Mouse (Mus musculus): ENCODE measurements around the gene Acp5. TPM values are rescaled to one million over a fixed set of nuclear protein-coding genes. Genes with fewer than 3 reads are reported as not detected.
"Not testable (repeated sequence)": the region's sequence is repeated elsewhere in the genome, so short reads cannot be mapped to it uniquely, and the experiment has no call there.

Gene Acp5
- polyA plus RNA-seq, 1 experiment from 2014 or later: 0.44 TPM

DNA sequence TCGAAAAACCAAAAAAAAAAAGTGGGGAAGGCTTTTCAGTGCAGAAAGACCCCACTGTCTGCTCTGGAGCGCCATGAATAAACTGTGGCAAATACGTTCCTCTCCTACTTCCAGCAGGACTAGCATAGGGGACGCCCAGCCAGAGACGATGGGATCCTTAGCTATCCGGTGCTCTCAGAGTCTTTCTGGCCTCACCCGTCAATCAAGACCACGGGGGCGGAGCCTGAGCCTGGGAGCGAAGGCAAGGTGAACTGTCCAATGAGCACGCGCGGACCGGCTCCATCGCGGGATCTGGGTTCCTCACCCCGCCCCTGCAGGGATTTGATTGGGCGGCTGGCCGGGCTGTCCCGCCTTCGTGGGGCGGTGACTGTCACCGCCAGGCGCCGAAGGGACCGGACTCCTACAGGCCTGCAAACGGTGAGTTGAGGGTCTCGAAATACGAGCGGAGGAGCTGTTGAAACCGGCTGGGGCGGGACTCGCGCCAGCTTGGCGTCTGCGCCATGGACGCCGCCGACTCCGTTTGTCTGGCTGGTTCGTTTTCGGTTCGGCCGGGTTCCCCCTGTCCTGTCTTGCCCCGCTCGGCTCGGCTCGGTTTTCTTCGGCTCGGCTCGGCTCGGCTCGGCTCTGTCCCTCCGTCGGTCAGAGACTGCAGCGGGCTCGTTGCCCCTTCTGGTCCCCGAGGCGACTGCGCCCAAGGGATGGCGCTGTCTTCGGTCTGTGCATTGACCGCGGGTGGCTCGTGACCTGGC lies 21.2 kb upstream of the Acp5 start, which contains the start of gene Pigyl:
TSS of gene Pigyl (plus strand) at position 350 of the 749 bp plus-strand sequence.
- H3K4me3 ChIP-seq: peak within 1 kb of the TSS; percentile 74
- H3K36me3 ChIP-seq: no peaks in the 10 kb centered on the region
- H3K4me2 ChIP-seq: peak within 1 kb of the TSS; percentile 60
- H3K9ac ChIP-seq: peak within 1 kb of the TSS; percentile 83
- peak; percentile 98 for ATAC-seq (ENCODE audit: low FRiP score, low read depth)
- peak within 1 kb of the TSS; percentile 95 for H3K27ac ChIP-seq (replicated peaks)
- WGBS: under 1% methylated on average over 65 of the region's 65 CpGs
- H3K4me1 ChIP-seq (replicated peaks): peaks cover 19% of the 10 kb centered on the region
- H3K9me3 ChIP-seq: no peaks in the 10 kb centered on the region
- H3K27me3 ChIP-seq: no peaks in the 10 kb centered on the region

DNA sequence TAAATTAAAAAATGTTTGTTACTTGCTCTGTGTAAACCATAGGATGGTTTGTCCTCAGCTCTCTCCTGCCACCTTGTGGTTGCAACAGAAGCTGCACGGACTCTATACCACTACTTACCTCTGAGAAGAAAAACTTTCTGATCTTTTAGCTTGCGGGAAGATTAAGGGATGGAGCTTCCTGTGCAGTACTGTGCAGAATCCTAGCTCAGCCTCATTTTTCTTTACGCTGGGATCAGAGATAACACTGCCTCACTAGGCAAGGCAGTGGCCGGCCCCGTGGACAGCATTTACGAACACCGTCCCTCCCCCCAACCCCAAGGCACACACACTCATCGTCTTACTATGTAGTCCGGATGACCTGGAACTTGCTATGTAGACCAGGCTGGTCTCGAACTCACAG lies 20.1 kb upstream of the Acp5 start:
- no peak overlapping the region for H3K9ac ChIP-seq
- H3K4me2 ChIP-seq: peak overlapping the region; percentile 60; the same call in 1 of the 2 replicates
- H3K4me1 ChIP-seq (replicated peaks): peaks cover 19% of the 10 kb centered on the region
- H3K4me3 ChIP-seq: no peak overlapping the region
- no peak overlapping the region for H3K27ac ChIP-seq (replicated peaks)
- no peaks in the 10 kb centered on the region for H3K27me3 ChIP-seq
- WGBS: 27% methylated on average over 10 of the region's 10 CpGs
- ATAC-seq (ENCODE audit: low FRiP score, low read depth): peak; percentile 21; the same call in 1 of the 2 replicates
- H3K9me3 ChIP-seq: no peaks in the 10 kb centered on the region
- no peaks in the 10 kb centered on the region for H3K36me3 ChIP-seq

DNA sequence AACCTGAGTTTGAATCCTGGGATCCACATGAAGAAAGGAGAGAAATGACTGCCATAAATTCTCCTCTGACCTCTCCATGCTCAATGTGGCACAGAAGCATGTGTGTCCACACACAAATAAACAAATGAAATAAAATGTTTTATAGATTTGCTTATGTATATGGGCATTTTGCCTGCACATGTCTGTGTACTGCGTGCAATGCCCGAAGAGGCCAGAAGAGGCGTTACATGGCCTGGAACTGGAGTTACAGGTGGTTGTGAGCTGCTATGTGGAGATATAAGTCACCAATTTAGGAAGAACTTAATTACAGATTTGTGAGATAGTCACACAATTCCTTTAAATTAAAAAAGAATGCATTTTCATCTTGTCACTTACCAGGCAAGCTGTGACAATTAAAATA lies 18.3 kb upstream of the Acp5 start:
- 95% methylated on average over 3 of the region's 3 CpGs for WGBS
- no peak overlapping the region for H3K9ac ChIP-seq
- H3K27me3 ChIP-seq: no peaks in the 10 kb centered on the region
- H3K36me3 ChIP-seq: no peaks in the 10 kb centered on the region
- no peak overlapping the region for H3K27ac ChIP-seq (replicated peaks)
- peaks cover 19% of the 10 kb centered on the region for H3K4me1 ChIP-seq (replicated peaks)
- ATAC-seq (ENCODE audit: low FRiP score, low read depth): no peak
- H3K9me3 ChIP-seq: no peaks in the 10 kb centered on the region
- H3K4me2 ChIP-seq: no peak overlapping the region
- H3K4me3 ChIP-seq: no peak overlapping the region

DNA sequence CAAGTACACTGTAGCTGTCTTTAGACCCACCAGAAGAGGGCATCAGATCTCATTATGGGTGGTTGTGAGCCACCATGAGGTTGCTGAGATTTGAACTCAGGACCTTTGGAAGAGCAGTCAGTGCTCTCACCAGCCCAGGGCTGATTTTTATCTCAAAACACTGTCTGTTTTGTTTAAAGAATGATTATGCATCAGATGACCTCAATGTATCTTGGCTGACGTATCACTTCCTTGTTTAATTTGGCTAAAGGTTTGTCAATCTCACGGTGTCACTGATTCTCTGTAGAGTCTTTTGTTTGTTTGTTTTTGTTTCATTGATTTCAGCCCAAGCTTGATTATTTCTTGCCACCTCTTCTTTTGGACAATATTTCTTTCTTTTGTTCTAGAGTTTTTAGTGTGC lies 15.4 kb upstream of the Acp5 start:
- no peak for ATAC-seq (ENCODE audit: low FRiP score, low read depth)
- 84% methylated on average over 2 of the region's 2 CpGs for WGBS
- Histone ChIP-seq H3K27me3 (no peaks in the 10 kb centered on the region), H3K4me3 (no peak overlapping the region), H3K36me3 (no peaks in the 10 kb centered on the region), H3K4me1 (replicated peaks) (peaks cover 4% of the 10 kb centered on the region), H3K9me3 (no peaks in the 10 kb centered on the region), H3K4me2 (no peak overlapping the region), H3K27ac (replicated peaks) (no peak overlapping the region), H3K9ac (no peak overlapping the region)

DNA sequence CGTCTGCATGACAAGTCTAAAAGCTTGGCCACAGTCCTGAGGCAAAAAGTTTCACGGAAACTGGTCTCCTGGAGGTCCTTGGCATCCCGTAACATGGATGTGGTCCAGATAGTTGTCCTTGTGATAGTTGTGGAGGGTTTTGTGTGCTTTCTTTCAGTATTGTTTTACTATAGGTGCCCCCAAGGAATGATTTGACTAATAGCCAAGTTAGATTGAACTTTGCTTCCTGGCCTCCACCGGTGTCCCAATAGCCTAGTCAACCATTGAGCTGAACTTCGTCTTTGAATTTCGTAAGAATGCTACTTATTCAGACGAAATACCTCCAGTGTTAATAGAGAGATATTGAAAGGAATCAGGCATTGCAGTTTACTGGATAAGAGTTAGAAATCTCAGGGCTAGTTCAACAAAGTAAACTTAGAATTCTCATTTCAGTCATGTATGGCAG lies 14.8 kb upstream of the Acp5 start:
- H3K4me3 ChIP-seq; H3K9ac ChIP-seq; H3K27ac ChIP-seq (replicated peaks); H3K4me1 ChIP-seq (replicated peaks); H3K9me3 ChIP-seq; ATAC-seq (ENCODE audit: low FRiP score, low read depth); H3K27me3 ChIP-seq; H3K4me2 ChIP-seq; H3K36me3 ChIP-seq: not testable (repeated sequence)
- 83% methylated on average over 7 of the region's 7 CpGs for WGBS

DNA sequence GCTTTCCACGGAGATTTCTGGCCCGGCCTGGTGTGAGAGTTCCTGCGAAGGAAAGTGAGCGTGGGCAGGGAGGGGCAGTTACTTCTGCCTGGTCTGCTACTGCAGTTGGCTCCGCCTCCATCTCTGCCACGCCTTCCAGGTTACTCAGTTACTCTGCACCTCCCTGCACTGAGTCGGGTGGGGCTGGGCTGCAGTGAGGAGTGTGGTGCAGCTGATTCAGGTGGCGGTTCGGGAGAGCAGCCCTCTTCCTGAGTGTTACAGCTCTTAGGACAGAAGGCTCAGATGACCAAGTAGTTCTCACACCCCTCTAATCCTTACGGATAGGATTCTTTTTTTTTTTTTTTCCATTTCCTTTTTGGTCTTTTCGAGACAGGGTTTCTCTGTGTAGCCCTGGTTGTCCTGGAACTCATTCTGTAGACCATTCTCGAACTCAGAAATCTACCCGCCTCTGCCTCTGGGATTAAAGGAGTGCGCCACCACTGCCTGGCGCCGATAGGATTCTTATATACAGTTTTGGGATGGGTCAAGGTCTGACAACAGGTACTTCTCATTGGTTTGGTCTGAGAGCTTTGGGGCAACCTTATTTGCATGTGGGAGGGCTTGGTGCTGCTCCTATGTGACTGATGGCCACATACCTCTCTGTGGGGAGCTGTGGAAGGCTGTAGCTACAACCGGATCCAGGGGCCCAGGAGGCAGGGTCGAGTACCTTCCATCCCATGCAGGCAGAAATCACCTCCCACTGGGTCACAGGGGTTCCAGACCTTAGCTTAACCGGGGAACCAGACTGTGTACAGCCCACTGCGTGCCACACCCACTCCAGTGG lies 14.1 kb upstream of the Acp5 start:
- Histone ChIP-seq H3K9ac (no peak overlapping the region), H3K27me3 (no peaks in the 10 kb centered on the region), H3K36me3 (no peaks in the 10 kb centered on the region), H3K9me3 (no peaks in the 10 kb centered on the region), H3K4me3 (no peak overlapping the region), H3K27ac (replicated peaks) (no peak overlapping the region), H3K4me2 (no peak overlapping the region), H3K4me1 (replicated peaks) (no peaks in the 10 kb centered on the region)
- WGBS: 76% methylated on average over 20 of the region's 20 CpGs
- ATAC-seq (ENCODE audit: low FRiP score, low read depth): no peak

DNA sequence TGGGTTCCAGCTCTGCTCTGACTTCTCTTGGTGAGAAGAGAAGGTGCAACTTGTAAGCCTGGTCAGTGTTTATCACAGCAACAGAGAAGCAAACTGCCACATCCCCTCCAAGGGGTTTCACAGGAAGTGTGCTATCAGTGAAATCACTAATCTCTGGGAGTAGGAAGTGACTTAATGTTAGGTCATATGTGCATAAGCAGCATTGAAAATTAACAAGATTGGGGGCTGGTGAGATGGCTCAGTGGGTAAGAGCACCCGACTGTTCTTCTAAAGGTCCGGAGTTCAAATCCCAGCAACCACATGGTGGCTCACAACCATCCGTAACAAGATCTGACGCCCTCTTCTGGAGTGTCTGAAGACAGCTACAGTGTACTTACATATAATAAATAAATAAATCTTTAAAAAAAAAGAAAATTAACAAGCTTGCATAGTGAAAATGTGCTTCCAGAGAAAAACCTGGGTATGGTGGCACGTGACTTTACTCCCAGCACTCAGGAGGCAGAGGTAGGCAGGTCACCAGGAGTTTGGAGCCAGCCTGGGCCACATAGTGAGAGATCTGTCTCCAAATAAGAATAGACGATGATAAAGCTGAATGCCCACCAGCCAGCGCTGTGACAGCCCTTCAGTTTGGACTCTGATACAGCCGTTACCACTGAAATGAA lies 8.9 kb upstream of the Acp5 start:
- Histone ChIP-seq H3K4me3 (no peak overlapping the region), H3K27ac (replicated peaks) (no peak overlapping the region), H3K36me3 (no peaks in the 10 kb centered on the region), H3K4me1 (replicated peaks) (no peaks in the 10 kb centered on the region), H3K9ac (no peak overlapping the region), H3K4me2 (no peak overlapping the region), H3K27me3 (no peaks in the 10 kb centered on the region), H3K9me3 (no peaks in the 10 kb centered on the region)
- WGBS: 83% methylated on average over 8 of the region's 8 CpGs
- no peak for ATAC-seq (ENCODE audit: low FRiP score, low read depth)

DNA sequence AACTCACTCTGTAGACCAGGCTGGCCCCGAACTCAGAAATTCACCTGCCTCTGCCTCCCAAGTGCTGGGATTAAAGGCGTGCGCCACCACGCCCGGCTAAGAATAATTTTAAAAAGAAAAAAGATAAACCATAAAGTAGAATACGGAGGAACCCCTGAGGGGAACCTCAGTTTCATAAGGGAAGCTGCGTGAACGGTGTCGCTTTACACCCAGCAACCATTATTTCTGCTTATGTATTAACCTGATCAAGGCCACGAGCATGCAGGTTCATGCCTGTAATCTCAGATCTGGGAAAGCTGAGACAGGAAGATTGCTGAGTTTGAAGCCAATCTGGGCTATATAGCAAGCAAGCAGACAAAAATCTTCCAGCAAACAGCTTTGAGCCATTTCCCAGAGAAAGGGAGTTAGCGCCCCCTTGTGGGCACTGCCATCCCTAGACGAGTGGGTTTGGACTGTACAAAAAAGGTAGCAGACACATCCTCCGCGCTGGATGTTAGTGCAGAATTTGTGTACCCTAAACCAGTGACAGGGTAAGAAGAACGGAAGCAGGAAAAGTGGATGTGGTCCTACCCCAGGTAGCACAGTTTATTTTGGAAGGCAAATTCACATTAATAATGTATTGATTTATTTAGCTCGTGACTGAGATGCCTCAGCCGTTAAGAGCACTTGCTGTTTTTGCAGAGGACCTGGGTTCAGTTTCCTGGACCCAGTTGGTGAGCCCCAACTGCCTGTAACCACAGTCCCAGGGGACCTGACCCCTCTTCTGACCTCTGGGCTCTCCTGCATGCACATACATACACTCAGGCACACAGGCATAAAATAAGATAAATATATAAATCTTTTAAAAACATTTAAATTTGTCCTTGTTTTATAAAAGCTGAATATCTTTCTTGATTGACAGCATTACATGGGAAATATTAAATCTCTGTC lies 7.9 kb upstream of the Acp5 start:
- Histone ChIP-seq H3K4me3 (no peak overlapping the region), H3K9ac (no peak overlapping the region), H3K4me2 (no peak overlapping the region), H3K27ac (replicated peaks) (no peak overlapping the region), H3K4me1 (replicated peaks) (no peaks in the 10 kb centered on the region), H3K9me3 (no peaks in the 10 kb centered on the region), H3K36me3 (no peaks in the 10 kb centered on the region), H3K27me3 (no peaks in the 10 kb centered on the region)
- WGBS: 55% methylated on average over 17 of the region's 17 CpGs
- peak; percentile 69; the same call in 1 of the 2 replicates for ATAC-seq (ENCODE audit: low FRiP score, low read depth)

DNA sequence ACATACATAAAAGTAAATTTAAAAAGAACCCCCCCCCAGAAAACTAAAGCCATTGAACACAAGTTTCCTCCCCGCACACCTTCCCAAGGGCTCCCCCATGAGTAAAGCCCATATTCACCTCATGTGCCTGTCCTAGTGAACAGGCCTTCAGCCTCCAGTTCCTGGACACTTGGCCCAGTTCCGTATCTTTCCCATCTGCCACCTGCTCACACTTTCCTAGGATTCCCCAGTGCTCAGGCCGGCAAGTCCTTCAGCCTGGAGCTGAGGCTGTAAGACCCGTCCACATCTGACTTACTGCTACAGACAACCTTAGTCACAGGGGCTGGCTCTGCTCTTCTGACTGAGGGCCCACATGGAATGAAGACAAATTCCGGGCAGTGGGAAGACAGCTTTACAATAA lies 4.2 kb upstream of the Acp5 start:
- Histone ChIP-seq H3K36me3 (no peaks in the 10 kb centered on the region), H3K4me3 (no peak overlapping the region), H3K9ac (no peak overlapping the region), H3K27me3 (0 out of 2 replicates have a peak, but pooled peaks cover 3% of the 10 kb centered on the region), H3K27ac (replicated peaks) (no peak overlapping the region), H3K9me3 (no peaks in the 10 kb centered on the region), H3K4me2 (no peak overlapping the region), H3K4me1 (replicated peaks) (no peaks in the 10 kb centered on the region)
- 87% methylated on average over 5 of the region's 5 CpGs for WGBS
- no peak for ATAC-seq (ENCODE audit: low FRiP score, low read depth)

DNA sequence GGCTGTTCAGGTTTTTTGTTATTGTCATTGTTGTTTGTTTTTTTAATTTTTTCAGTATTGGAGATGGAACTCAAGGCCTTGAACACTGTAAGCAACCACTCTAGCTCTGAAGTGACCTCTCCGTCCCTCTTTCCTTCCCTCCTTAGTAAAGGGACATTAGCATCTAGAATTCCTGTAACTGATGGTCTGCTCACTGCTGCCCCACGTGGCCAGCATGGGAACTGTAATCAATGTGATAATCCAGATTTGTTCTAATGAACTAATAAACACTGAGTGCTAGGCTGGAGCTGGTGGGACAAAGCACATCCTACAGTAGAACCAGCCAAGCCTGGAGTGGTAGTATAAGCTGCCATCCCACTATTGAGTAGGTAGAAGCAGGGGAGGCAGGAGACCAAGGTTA lies 3.0 kb upstream of the Acp5 start:
- Histone ChIP-seq H3K27me3 (0 out of 2 replicates have a peak, but pooled peaks cover 3% of the 10 kb centered on the region), H3K4me1 (replicated peaks) (no peaks in the 10 kb centered on the region), H3K9me3 (no peaks in the 10 kb centered on the region), H3K9ac (no peak overlapping the region), H3K4me2 (no peak overlapping the region), H3K36me3 (no peaks in the 10 kb centered on the region), H3K27ac (replicated peaks) (no peak overlapping the region), H3K4me3 (no peak overlapping the region)
- 19% methylated on average over 2 of the region's 2 CpGs for WGBS
- ATAC-seq (ENCODE audit: low FRiP score, low read depth): no peak
